Mouse (Mus musculus) lung, postnatal 0 days (tissue): ENCODE data around the gene Cygb.

Source experiments
- CTCF ChIP-seq: IDR thresholded peaks from 2 replicates; pipeline ENCODE4 v1.5.1; 2016; ENCODE audit warnings: antibody characterized with exemption, mild to moderate bottlenecking
- EP300 ChIP-seq: IDR thresholded peaks from 2 replicates; pipeline ENCODE4 v1.6.1; 2016; ENCODE audit warnings: antibody characterized with exemption, mild to moderate bottlenecking, control low read depth

- TF ChIP-seq CTCF = no peak
- no peak for TF ChIP-seq EP300
Measured at GRCm38 (mm10) chr11:116689622-116690021, 35.5 kb upstream of the Cygb start.
